Mouse (Mus musculus): ENCODE measurements around the gene Mindy4.

Gene Mindy4

DNA sequence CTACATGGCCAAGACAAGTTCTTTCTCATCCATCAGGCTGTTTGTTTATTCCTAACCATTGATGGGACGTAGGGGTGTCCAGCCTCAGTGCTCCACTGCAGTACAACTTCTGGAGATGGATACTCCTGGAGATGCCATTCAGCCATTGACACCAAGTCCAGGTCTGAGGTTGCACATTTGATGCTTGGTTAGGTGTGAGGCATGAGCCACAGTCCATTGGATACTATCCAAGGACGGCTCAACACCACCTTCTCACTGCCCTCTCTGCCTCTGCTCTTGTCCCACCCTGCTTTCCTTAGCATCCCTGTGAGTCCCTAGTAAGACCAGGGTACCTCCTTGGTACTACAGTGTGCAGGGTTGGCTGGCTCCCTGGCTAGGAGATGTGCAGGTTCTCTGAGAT, 96.7 kb downstream of the Mindy4 start:
- no peak for DNase-seq (ENCODE audit: low spot score)

DNA sequence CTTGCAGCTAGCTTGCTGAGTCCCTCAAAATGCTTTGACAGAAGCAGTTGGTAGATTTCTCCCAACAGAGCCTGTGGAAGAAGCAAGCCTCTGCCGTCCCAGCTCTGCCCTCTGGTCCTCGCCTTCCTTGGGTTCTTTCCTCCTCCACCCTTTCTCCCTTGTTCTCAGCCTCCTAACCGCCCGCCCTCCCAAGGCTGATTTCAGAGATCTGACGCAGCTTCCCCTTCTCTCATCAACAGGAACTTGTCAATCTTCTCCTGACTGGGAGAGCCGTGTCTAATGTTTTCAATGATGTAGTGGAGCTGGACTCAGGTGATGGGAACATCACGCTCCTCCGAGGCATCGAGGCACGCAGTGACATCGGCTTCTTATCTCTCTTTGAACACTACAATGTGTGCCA, 97.5 kb downstream of the Mindy4 start:
- no peak for DNase-seq (ENCODE audit: low spot score)

DNA sequence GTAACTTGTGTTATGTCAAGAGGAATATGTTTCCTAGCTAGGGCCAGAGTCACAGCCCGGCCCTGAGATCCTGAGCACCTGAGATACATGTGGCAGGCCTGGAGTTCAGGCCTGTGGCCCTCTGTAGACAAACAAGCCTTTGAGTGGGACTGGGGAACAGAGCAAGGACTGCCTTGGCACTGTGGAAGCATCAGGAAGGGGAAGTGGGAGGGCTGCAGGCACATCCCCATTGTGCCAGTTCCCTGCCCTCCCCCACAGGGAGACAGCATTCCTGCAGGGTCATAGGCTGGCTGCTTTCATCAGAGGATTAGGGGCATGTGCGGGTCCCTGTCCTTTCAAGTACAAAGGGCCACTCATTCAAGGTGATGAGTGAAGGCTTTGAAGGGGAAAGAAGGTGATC, 107.0 kb downstream of the Mindy4 start:
- no peak for DNase-seq (ENCODE audit: low spot score)

DNA sequence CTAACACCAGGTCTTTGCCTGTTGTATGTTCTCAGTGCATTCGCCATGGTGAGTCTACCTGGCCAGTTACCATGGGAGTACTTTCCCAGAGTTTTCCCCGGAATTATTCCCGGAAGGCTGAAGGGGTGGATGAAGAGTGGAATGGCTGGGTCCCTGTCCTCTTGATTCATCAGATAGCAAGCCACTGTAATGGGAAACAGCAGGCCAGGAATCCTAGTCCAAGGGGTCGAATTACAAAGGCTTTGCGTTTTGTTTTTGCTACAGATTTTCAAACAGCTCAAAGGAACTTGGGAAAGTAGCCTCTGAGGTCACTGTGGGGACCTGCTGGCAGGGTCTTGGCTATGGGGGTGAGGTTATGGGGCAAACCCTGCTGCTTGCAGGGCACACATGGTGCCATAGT, 108.8 kb downstream of the Mindy4 start:
- no peak for DNase-seq (ENCODE audit: low spot score)

DNA sequence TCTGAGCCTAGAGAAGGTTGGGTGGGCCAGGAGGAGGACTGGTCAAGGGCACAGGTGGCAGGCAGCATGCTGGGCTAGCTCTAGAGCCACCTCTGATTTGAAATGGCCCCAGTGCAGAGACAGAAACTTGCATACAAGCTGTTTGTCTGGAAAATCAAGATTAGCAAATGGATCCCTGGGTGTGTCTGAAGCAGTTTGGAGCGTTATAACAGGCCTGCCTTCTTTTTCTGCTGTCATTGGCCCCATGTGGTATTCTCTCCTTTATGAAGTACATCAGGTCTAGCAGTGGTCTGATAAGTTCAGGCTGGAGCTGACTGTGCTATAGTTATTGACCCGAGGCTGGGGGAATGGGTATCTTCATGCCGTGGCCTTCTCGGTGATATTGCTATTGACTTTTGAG, 110.7 kb downstream of the Mindy4 start:
- DNase-seq (ENCODE audit: low spot score) = no peak

DNA sequence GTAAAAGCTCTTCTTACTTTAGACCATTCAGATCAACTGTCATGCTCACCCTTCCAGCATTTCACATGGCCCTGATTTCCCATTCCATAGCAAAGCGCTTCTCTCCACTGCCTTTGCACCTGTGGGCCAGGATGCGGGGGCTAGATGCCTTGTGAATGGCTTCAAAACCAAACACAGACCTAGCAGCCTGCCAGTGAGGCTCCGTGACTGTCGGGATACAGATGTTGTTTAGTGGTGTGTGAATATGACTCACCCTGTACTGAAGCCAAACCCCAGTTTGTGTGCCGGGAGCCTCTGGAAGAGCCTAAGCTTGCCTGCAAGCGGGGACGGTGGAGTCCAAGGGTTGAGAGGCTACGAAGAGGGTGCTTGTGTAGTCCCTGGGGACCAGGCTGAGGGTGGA, 111.4 kb downstream of the Mindy4 start:
- no peak for DNase-seq (ENCODE audit: low spot score)

DNA sequence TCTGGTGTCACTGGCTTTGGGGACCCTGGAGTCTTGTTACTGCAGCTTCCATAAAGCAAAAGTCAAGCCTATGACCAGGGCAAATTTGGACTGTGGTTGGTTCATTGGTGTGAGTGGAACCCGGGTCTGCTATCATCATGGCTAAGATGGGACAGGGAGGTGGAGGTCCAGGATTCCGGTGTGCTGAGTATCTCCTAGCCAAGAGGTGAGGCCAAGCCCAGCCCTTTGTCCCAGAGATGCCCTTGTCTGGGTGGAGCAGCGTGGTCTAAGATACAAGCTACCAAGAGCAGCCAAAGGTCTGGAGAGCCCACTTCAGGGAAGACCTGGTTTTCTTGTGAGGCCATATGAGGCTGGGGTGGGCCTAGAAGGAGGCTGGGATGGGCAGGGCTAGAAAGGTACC, 115.4 kb downstream of the Mindy4 start:
- no peak for DNase-seq (ENCODE audit: low spot score)

DNA sequence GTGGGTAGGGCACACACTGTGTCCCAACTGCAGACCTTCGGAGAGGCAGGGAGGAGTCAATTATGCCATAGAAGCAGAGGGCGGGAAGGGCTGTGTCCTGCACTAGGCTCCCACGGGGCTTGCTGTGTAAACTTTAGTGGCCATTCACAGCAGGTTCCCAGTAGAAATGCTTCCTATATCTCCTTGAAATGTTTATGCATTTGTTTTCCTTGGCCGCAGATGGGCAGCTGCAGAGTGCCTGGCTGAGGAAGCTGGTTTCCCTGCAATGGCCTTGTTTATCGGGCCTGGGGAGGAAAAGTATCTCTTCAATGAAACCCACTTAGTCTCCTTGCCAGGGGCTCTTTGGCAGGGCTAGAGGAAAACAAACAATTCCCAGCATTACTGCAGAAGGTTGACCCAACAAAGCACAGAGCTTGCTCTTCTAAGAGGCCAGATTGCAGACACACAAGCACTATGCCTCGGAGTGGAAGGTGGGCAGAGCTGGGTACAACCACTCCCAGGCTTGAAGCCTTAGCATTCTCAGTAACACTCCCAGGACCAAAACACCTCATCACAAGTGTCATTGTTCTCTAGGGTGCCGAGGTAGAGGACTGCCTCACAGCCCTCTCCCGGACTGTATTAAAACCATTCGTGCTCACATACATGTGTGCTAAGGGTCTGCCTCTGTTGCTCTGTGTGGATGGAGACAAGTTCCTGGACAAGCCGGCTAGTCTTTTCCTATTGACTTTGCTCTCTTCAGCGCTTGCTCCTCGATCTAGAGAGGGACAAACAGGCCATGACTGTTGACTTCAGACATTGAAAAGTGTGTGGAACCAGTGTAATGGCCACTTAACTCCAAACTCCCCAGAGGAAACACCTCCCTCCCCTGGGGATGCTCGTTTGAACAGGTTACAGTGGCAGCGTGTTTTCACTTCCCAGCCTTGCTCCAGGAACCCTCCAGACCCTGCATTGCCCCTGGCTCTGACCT, 116.7 kb downstream of the Mindy4 start:
- no peak for DNase-seq (ENCODE audit: low spot score)

DNA sequence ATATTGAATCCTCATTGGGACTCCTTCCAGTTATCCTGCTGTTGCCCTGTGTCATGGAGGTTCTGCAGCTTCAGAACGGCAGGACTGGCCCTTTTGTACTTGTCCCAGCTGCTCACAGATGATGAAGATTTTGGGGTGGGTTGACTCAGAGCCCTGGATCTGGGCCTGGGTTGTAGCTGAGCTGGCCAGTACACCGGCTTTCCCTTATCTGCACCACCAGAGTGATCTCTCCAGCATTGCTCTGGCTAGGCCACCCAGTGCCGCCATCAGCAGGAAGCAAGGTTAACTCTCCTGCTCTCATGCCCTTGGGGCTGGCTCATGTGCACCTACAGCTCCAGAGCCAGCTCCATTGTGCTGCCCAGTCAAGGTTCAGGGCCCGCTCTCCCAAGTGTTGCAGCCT, 117.7 kb downstream of the Mindy4 start:
- no peak for DNase-seq (ENCODE audit: low spot score)

DNA sequence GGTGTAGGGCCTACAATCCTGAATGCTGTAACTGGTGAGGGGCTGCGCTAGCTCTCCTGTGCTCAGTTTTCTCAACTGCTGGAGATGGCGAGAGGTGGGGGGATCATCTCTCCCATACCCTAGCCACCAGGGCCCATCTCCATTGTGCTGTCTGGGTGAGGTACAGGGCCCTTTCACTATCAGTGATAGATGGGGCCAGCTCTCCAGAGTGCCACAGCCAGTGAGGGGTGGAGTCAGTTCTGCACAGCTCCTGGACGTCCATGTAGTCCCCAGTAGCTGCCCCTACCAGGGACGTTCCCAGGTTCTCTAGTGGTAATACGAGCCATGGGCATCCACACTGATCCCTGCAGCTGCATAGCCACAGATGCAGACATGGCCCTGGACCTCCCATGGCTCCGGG, 118.3 kb downstream of the Mindy4 start:
- no peak for DNase-seq (ENCODE audit: low spot score)

DNA sequence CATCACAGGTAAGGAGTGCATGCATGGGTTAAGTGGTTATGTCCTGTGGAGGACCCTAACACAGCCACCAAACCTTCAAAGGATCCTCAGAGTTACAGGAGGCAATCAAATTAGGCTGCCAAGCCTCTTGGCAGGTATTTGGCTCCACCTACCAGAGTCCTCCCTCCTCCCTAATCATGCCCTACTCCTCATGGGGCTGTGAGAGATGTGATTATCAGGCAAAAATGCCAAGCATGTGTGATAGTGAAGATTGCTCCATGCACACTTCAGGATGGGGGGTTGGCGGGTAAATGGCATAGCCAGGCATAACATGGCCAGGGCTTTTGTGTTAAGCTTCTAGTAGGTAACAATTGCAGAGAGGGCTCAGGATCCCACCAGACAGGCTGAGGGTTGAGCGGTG, 119.8 kb downstream of the Mindy4 start:
- no peak for DNase-seq (ENCODE audit: low spot score)

DNA sequence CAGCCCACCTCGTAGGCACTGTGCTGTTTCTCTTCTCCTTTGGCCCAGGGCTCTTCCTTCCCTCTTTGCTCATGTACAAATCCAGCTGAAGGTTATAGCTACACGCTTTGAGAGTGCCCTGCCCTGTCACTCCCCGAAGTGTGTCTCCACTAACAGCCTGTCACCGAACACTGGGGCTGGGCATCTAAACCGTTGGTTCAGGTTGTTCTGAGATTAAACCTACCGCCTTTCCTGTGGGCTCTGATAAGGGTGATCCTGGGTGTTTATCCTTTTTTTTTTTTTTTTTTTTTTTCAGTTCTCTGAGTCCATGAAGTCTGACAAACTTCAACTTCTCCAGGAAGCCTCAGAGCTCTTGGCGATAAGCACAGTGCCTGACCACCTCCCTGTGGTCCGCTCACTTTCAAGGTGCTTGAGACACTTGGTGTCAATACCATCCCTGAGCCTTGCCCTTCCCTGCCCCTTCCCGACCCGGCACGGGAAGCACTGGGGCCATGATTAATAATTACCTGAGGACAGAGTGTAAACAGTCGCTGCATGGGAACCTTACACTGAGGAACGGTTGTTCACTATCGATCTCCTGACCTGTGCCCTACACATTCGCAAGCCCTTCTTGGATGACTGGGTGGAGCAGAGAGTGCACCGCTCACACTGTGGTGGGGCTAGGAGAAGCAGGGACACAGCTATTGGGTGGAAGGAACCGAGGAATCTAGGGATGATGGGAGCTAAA, 120.9 kb downstream of the Mindy4 start:
- DNase-seq (ENCODE audit: low spot score) = no peak

DNA sequence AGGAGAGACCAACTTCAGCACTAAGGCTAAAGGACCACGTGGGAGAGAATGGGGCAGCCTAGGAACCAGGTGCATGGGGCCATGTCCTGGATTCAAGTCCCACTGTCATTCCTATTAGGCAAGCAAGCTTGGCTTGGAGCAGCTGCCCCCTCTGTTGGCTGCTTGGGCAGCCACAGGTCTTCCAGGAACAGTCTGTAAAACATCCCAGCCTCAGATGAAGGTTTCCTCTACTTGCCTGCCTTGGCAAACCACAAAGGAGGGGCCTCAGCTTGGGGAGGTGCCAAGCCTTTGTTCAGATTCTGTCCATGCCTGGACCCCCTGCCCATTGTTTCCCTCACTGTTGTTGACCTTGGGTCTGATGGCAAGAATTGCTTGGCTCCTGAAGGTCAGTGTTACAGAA, 121.6 kb downstream of the Mindy4 start:
- no peak for DNase-seq (ENCODE audit: low spot score)

DNA sequence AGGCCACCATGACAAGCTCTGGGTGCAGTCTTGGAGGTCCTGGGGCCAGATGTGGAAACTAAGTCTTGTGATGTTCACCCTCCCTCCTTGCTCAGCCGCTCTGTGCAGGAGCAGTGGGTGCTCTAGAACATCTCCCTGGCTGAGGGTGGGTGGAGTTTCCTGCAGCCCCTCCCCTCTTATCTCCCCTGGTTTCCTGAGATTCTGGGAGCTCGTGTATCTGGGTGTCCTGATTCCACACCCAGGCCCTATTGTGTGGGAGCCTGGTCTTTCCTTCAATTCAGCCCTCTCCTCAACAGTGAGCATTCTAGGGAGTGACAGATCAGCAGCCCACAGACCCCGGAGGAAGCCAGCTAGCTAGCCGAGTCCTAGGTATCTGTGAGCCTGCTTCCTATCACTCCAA, 123.1 kb downstream of the Mindy4 start:
- DNase-seq (ENCODE audit: low spot score) = no peak

DNA sequence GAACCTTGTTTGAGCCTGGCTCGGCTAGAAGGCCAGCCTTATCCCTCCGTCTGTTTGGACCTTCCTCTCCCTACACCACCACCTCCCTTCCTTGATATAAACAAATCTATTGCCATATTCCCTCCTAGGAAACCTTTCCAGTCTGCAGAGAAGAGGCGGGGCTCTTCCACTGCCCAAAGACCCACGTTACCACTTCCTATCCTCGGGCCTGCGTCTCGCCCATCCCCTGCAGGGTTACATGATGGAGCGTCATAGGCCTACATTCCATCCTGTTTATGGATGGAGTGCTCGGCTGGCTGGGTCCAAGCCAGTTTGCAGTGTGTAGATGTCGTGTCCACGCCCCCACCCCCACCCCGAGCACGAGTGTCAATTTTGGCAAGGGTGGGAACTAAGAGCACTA, 124.1 kb downstream of the Mindy4 start:
- no peak for DNase-seq (ENCODE audit: low spot score)

DNA sequence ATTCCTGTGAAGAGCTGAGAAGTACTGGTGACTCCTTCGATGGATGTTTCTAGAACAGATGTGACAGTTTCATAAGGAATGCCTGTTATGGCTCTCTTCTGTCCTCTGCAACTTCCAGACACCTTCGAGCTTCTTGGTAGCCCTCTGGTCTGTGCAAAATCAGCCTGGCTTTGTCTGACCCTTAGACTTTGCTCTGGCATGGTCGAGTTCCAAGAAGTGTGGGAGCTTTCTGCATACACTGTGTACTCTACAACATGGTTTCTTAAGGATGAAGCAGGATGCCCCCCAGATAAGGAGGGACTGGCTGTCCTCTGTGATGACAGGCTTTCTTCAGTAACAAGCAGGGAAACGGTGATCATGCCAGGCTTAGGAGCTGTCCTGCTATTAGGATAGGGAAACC, 125.0 kb downstream of the Mindy4 start:
- no peak for DNase-seq (ENCODE audit: low spot score)

DNA sequence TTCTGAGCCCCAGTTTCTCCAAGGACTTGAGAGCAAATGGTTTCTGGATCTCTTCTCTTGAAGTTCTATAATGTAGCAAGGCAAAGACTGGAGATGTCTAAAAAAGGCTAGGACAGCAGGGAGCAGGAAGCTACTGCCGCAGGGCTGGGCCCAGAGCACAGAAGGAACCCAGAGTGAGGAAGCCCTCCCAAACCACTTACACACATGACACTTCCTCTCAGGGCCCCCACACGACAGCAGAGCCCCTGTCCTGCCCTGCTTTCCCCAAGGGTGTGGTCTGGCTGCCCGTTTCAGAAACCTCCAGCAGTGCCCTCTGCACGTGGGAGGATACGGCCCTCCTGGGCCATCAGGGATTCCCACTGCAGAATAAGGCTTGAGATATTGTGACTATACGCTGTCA, 128.1 kb downstream of the Mindy4 start:
- DNase-seq (ENCODE audit: low spot score) = no peak

DNA sequence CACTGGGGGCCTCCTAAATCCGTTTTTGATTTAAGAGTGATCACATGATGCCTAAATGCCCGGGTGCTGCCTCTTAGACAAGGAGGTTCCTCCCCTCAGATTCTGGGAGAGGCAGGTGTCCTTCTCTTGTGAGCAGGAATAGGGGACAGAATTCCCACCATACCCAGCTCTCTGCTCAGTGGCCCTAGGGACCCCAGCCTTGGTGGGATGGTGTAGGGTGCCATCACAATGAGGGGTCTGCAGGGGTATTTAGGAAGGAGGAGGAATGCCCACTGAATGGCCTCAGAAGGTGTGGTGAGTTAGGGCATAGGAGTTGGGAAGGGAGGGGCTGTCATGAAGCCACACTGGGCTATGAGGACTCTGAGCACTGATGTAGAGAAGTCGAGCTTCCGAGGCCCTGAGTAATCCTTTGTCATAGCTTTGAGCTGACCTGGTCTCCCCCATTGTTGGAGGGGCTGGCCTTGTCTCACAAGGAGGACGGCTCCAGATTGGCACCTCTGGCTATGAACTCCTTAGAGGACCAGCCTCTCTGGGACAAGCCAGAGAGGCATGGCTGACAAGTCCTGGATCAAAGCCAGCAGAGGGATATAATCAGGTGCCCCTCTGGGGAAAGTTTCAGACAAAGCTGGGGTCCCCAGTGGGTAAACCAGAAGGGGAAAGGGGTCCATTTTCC, 129.1 kb downstream of the Mindy4 start:
- DNase-seq (ENCODE audit: low spot score) = no peak

DNA sequence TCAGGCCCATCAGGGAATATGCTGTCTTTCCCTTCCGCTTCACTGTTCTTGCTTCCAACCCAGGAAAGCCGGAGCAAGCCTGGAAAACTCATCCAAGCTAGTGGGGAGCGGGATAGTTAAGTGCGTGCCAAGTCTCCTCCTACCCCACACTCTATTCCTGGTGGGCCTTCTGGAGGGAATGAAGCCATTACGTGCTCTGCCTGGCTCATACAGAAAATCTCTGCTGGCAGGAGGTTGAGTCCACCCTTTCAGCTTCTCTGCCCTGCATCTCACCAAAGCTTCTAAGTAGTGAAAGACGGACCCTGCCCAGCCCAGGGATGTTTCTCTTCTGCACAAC, 129.6 kb downstream of the Mindy4 start:
- no peak for DNase-seq (ENCODE audit: low spot score)

DNA sequence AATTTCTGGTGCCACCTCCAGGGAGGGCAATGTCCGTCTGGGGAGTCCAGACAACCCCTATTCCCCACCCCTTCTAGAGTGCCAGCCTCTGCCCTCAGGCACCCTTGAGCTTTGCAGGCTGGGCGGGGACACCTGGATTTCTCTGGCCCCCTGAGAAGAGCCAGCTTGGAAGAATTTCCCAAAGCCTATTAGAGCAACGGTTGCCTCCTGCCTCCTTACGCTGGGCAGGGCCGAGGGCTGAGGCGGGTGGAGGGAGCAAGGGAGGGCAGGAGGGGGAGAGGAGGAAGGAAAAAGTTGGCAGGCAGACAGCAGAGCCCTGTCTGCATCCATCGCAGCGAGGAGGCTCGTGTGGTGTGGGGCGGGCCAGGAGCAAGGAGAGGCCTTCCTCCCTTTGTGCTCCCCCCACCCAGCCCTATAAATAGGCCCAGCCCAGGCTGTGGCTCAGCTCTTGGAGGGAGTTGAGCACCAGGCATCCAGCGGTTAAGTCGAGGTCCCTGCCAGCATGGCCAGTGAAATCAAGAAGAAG, 132.9 kb downstream of the Mindy4 start, which contains the start of gene Aqp1:
Gene Aqp1 (plus strand): TSS at position 444 of the 526 bp plus-strand sequence.
- no peak for DNase-seq (ENCODE audit: low spot score)

DNA sequence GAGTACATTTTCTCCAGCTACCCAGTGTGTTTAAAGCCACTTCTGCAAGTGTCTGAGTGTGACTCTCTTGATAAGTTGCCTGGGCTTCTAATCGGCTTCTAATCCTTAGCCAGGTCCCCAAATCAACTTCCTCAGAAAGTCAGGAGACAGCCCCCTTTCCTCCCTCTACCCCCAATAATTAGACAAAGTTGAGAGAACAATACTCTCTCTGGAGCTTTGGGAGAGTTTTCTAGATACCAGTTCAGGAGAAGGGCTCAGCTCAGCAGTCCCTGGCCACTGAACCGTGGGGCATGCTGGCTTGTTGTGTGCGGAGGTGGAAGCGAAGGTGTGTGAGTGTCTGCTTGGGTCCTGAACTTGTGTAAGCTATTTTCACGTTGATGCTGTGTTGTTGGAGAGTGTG, 134.1 kb downstream of the Mindy4 start:
- DNase-seq (ENCODE audit: low spot score) = no peak

DNA sequence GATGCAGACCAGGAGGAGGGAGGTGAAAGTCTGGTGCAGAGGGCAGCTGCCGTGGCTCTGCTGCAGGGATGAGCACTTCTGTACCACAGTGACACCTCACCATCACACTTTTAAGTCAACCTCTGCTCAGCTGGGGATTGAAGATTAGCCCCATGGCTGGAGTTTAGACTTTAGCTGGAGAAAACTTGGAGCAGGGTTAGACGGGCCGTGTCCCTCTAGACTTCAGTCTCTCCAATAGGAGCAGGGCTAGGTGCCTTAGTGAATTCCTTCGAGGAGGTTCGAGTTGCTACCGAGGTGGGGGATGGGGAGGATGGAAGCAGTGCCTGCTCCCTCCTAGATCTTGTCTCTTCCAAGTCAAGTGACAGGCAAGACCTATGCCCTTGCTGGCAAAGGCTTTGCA, 134.9 kb downstream of the Mindy4 start:
- no peak for DNase-seq (ENCODE audit: low spot score)
